Mouse (Mus musculus) neural tube, embryonic 11.5 days (tissue): ENCODE data around the gene Mrpl30. TPM values are rescaled to one million over a fixed set of nuclear protein-coding genes. Genes with fewer than 3 reads are reported as not detected.

Source experiments
- ATAC-seq: fragments of 200-750 bp; cut with Nextera tagmentation; 2 replicates; pipeline ENCODE4 v1.8.0; 2017; ENCODE audit warnings: moderate number of reproducible peaks, mild to moderate bottlenecking, moderate TSS enrichment, moderate library complexity; ENCODE audit not compliant: insufficient read depth, low FRiP score, low TSS enrichment
- DNase-seq: peaks from one replicate; pipeline ENCODE4 v3.0.0-alpha.2; 2015; ENCODE audit warnings: low spot score
- H3K27ac ChIP-seq: fragments of 300-500 bp; sonication (generic); 2 replicates; pipeline ENCODE4 v1.5.1; 2014; ENCODE audit warnings: low read depth, mild to moderate bottlenecking, low read length
- H3K27me3 ChIP-seq: fragments of 300-500 bp; sonication (generic); 2 replicates; pipeline ENCODE4 v1.6.1; 2014; ENCODE audit warnings: mild to moderate bottlenecking, low read length, mixed read lengths; ENCODE audit not compliant: control insufficient read depth, insufficient read depth
- H3K36me3 ChIP-seq: fragments of 300-500 bp; sonication (generic); 2 replicates; pipeline ENCODE4 v1.6.1; 2014; ENCODE audit warnings: mild to moderate bottlenecking, low read length, moderate library complexity, mixed read lengths; ENCODE audit not compliant: control insufficient read depth, insufficient read depth
- H3K4me1 ChIP-seq: fragments of 300-500 bp; sonication (generic); 2 replicates; pipeline ENCODE4 v1.6.1; 2014; ENCODE audit warnings: low read length, mixed read lengths; ENCODE audit not compliant: control insufficient read depth, insufficient read depth
- H3K4me2 ChIP-seq: fragments of 300-500 bp; sonication (generic); 2 replicates; pipeline ENCODE4 v1.6.1; 2014; ENCODE audit warnings: low read depth, mild to moderate bottlenecking, moderate library complexity
- H3K4me3 ChIP-seq: fragments of 300-500 bp; sonication (generic); 2 replicates; pipeline ENCODE4 v1.5.1; 2014; ENCODE audit warnings: low read depth, low read length
- H3K9ac ChIP-seq: fragments of 300-500 bp; sonication (generic); 2 replicates; pipeline ENCODE4 v1.6.1; 2014; ENCODE audit warnings: mild to moderate bottlenecking, low read length
- H3K9me3 ChIP-seq: fragments of 300-500 bp; sonication (generic); 2 replicates; pipeline ENCODE4 v1.6.1; 2016; ENCODE audit warnings: low read length; ENCODE audit not compliant: control insufficient read depth
- WGBS: fragments of 180-500 bp; shearing (Covaris S2); extraction: QIAGEN DNeasy Blood & Tissue Kit; methylation state at CpG from one replicate; pipeline ENCODE4 v1.1.7; 2014; 5-methylcytosine and 5-hydroxymethylcytosine counted together
- polyA plus RNA-seq: library from polyadenylated mRNA; unstranded; fragments of >200 nt; fragmentation: Nextera tagmentation; extraction: Ambion mirVana; gene quantifications from 2 replicates; pipeline ENCODE4 v1.2.1, GENCODE M21; 2014

The Mrpl30 gene
- 219 and 231 TPM in 2 replicates for polyA plus RNA-seq

GRCm38 (mm10) chr1:37890025-37890652 lies at the start of gene Mrpl30, which contains the start of gene Mitd1:
Gene Mrpl30 (plus strand): TSS chr1:37890477.
Gene Mitd1 (minus strand): TSS chr1:37890411.
- H3K36me3 ChIP-seq = no peaks in the 10 kb centered on the region
- no peak within 1 kb of the TSS for H3K27ac ChIP-seq
- no peaks in the 10 kb centered on the region for H3K27me3 ChIP-seq
- peak within 1 kb of the TSS; percentile 41 for H3K9ac ChIP-seq
- H3K9me3 ChIP-seq = no peaks in the 10 kb centered on the region
- WGBS = under 1% methylated on average over 41 of the region's 41 CpGs
- peak within 1 kb of the TSS; percentile 71 for H3K4me2 ChIP-seq
- peak within 1 kb of the TSS; percentile 52 for H3K4me3 ChIP-seq
- ATAC-seq = peak; percentile 84
- peak; percentile 92 for DNase-seq
- H3K4me1 ChIP-seq = peaks cover 3% of the 10 kb centered on the region

- Histone ChIP-seq H3K9ac (no peak overlapping the region), H3K4me3 (no peak overlapping the region), H3K36me3 (no peaks in the 10 kb centered on the region), H3K27me3 (no peaks in the 10 kb centered on the region), H3K9me3 (no peaks in the 10 kb centered on the region), H3K4me2 (no peak overlapping the region), H3K4me1 (no peaks in the 10 kb centered on the region), H3K27ac (no peak overlapping the region)
- DNase-seq (no peak), ATAC-seq (no peak)
- 78% methylated on average over 8 of the region's 8 CpGs for WGBS
Observed at GRCm38 (mm10) chr1:37846878-37847277, 43.4 kb upstream of the Mrpl30 start.

- H3K4me1 ChIP-seq = no peaks in the 10 kb centered on the region
- no peaks in the 10 kb centered on the region for H3K27me3 ChIP-seq
- 67% methylated on average over 2 of the region's 2 CpGs for WGBS
- H3K9me3 ChIP-seq = no peaks in the 10 kb centered on the region
- H3K36me3 ChIP-seq = no peaks in the 10 kb centered on the region
- no peak overlapping the region for H3K4me3 ChIP-seq
- ATAC-seq (no peak), DNase-seq (peak; percentile 17)
- H3K4me2 ChIP-seq = no peak overlapping the region
- H3K9ac ChIP-seq = no peak overlapping the region
- no peak overlapping the region for H3K27ac ChIP-seq
Observed at GRCm38 (mm10) chr1:37850696-37851095, 39.6 kb upstream of the Mrpl30 start.

- Histone ChIP-seq H3K4me3 (peak overlapping the region; percentile 64), H3K9ac (peak overlapping the region; percentile 73), H3K9me3 (no peaks in the 10 kb centered on the region), H3K4me2 (peak overlapping the region; percentile 73), H3K27me3 (no peaks in the 10 kb centered on the region), H3K27ac (peak overlapping the region; percentile 85), H3K4me1 (no peaks in the 10 kb centered on the region), H3K36me3 (no peaks in the 10 kb centered on the region)
- peak; percentile 95 for ATAC-seq
- peak; percentile 100 for DNase-seq
- under 1% methylated on average over 81 of the region's 90 CpGs for WGBS
Observed at GRCm38 (mm10) chr1:37864511-37865400, 25.5 kb upstream of the Mrpl30 start.

GRCm38 (mm10) chr1:37865401-37866215 lies 24.7 kb upstream of the Mrpl30 start:
- peak overlapping the region; percentile 85 for H3K27ac ChIP-seq
- H3K9me3 ChIP-seq = no peaks in the 10 kb centered on the region
- no peaks in the 10 kb centered on the region for H3K4me1 ChIP-seq
- no peaks in the 10 kb centered on the region for H3K36me3 ChIP-seq
- H3K4me3 ChIP-seq = peak overlapping the region; percentile 64
- DNase-seq = no peak
- ATAC-seq = no peak
- H3K9ac ChIP-seq = peak overlapping the region; percentile 53
- no peaks in the 10 kb centered on the region for H3K27me3 ChIP-seq
- 13% methylated on average over 23 of the region's 23 CpGs for WGBS
- H3K4me2 ChIP-seq = peak overlapping the region; percentile 73

GRCm38 (mm10) chr1:37866286-37866685 lies 24.0 kb upstream of the Mrpl30 start, which contains the start of gene Tsga10:
Gene Tsga10 (minus strand): TSS chr1:37866429.
- peak within 1 kb of the TSS; percentile 64 for H3K4me3 ChIP-seq
- DNase-seq (no peak), ATAC-seq (no peak)
- WGBS = 87% methylated on average over 6 of the region's 6 CpGs
- no peaks in the 10 kb centered on the region for H3K36me3 ChIP-seq
- H3K27me3 ChIP-seq = no peaks in the 10 kb centered on the region
- peak within 1 kb of the TSS; percentile 85 for H3K27ac ChIP-seq
- H3K9me3 ChIP-seq = no peaks in the 10 kb centered on the region
- H3K4me1 ChIP-seq = no peaks in the 10 kb centered on the region
- H3K4me2 ChIP-seq = peak within 1 kb of the TSS; percentile 73
- peak within 1 kb of the TSS; percentile 53 for H3K9ac ChIP-seq

GRCm38 (mm10) chr1:37867056-37867455 lies 23.2 kb upstream of the Mrpl30 start:
- Histone ChIP-seq H3K27me3 (no peaks in the 10 kb centered on the region), H3K4me1 (no peaks in the 10 kb centered on the region), H3K9me3 (no peaks in the 10 kb centered on the region), H3K9ac (no peak overlapping the region), H3K27ac (no peak overlapping the region), H3K4me2 (no peak overlapping the region), H3K4me3 (no peak overlapping the region), H3K36me3 (no peaks in the 10 kb centered on the region)
- no peak for ATAC-seq
- peak; percentile 24 for DNase-seq
- whole genome bisulfite sequencing = 65% methylated on average over 1 of the region's 1 CpGs

- ATAC-seq (no peak), DNase-seq (no peak)
- WGBS = 74% methylated on average over 10 of the region's 10 CpGs
- Histone ChIP-seq H3K9ac (no peak overlapping the region), H3K36me3 (no peaks in the 10 kb centered on the region), H3K4me1 (no peaks in the 10 kb centered on the region), H3K27ac (no peak overlapping the region), H3K9me3 (no peaks in the 10 kb centered on the region), H3K4me2 (no peak overlapping the region), H3K4me3 (no peak overlapping the region), H3K27me3 (no peaks in the 10 kb centered on the region)
Observed at GRCm38 (mm10) chr1:37867684-37868322, 22.5 kb upstream of the Mrpl30 start.
